9 mouse cellular contexts compared by ENCODE assay signal in the genomic region with DNA sequence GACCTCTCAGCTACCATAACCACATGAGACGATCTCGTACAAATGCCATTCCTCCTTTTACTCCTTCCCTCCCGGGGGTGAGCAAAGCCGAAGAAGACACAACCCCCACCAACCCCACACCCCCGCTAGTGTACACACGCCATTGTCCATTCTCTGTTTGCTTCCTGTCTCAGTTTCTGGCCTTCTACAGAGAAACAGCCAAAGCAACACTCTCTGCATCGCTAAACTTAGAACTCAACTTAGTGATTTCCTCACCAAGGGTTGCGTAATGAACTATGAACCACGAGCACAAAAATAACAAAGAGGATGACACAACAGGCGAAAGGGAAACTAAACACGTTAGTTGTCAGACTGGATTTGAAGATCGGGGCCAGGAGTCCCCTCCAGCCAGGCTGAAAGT. TPM values are rescaled to one million over a fixed set of nuclear protein-coding genes. Genes with fewer than 3 reads are reported as not detected.
DNase-seq lines count a peak whose midpoint lies in the region; TF ChIP-seq lines count a peak whose summit lies in the region.
"Had no signal": no experiment of that assay in that cellular context is flagged by ENCODE, and none has a peak within 500 bp of the region (broad histone marks: within the 10 kb centered on the region; RNA-seq: fewer than 3 reads in every experiment).

No protein-coding gene starts in this region.

- peak; percentile 40 for DNase-seq in adrenal gland, postnatal 10 days
- no peak for DNase-seq in adrenal gland, adult 8-10 months
- DNase-seq in urinary bladder, postnatal 14 days (ENCODE audit: low spot score), result peak; percentile 37
- no peak for DNase-seq in urinary bladder, postnatal 4 days (ENCODE audit: low spot score in 2 of 2)
- peak; percentile 24 for DNase-seq in lung, adult 2 months
- no peak for DNase-seq in left cerebral cortex, postnatal 25 days (ENCODE audit: low spot score in 2 of 2)
- no peak for DNase-seq in T-cell, adult 2 months (ENCODE audit: low spot score)
- no peak for DNase-seq in left cerebral cortex, adult 8-10 months (ENCODE audit: low spot score in 2 of 2)

- no peak for TF ChIP-seq CTCF in lung, adult 2 months (IDR thresholded peaks at IDR 0.05; ENCODE audit: insufficient read depth, low read length)

- H3K4me1 ChIP-seq in lung, adult 2 months (ENCODE audit: control insufficient read depth, insufficient read depth, low read length), result peaks cover 11% of the 10 kb centered on the region; the same call in 1 of the 2 replicates

- intact Hi-C loops in left cerebral cortex, postnatal 25 days (cut with DNase I), result no loop called here

- WGBS in lung, adult 2 months, result 7% methylated on average over 12 of the region's 12 CpGs

- TF ChIP-seq POLR2A in lung, adult 2 months (IDR thresholded peaks at IDR 0.05; ENCODE audit: borderline replicate concordance, extremely low read depth, low read depth, low read length), result no peak

- H3K4me3 ChIP-seq in lung, adult 2 months (replicated peaks; ENCODE audit: extremely low read depth, low read depth, low read length), result peak overlapping the region; percentile 35

RNA-seq across cellular contexts. Expression of gene Ifnb1, which starts 14.8 kb away (rescaled TPM):
- total RNA-seq in adrenal gland, postnatal 10 days (2021), result not detected
- not detected for total RNA-seq in adrenal gland, adult 8-10 months (2022)
- not detected in 2 replicates for polyA plus RNA-seq in lung, adult 2 months (2012; rRNA removed)
- not detected for total RNA-seq in left cerebral cortex, postnatal 25 days (2021)
- total RNA-seq in left cerebral cortex, adult 8-10 months (2022), result not detected
- polyA plus RNA-seq: embryonic facial prominence, embryonic 11.5 days had no signal

RNA-seq across cellular contexts. Expression of gene Ifna15, which starts 20.7 kb away (rescaled TPM):
- total RNA-seq in adrenal gland, postnatal 10 days (2021), result not detected
- not detected for total RNA-seq in adrenal gland, adult 8-10 months (2022)
- not detected in 2 replicates for polyA plus RNA-seq in lung, adult 2 months (2012; rRNA removed)
- not detected for total RNA-seq in left cerebral cortex, postnatal 25 days (2021)
- total RNA-seq in left cerebral cortex, adult 8-10 months (2022), result not detected
- polyA plus RNA-seq: embryonic facial prominence, embryonic 11.5 days had no signal

RNA-seq across cellular contexts. Expression of gene Ifna14, which starts 34.3 kb away (rescaled TPM):
- total RNA-seq in adrenal gland, postnatal 10 days (2021), result not detected
- not detected for total RNA-seq in adrenal gland, adult 8-10 months (2022)
- polyA plus RNA-seq in lung, adult 2 months (2012; rRNA removed), result not detected in 2 replicates
- total RNA-seq in left cerebral cortex, postnatal 25 days (2021), result not detected
- not detected for total RNA-seq in left cerebral cortex, adult 8-10 months (2022)
- polyA plus RNA-seq: embryonic facial prominence, embryonic 11.5 days had no signal

RNA-seq across cellular contexts. Expression of gene Ifna9, which starts 54.9 kb away (rescaled TPM):
- total RNA-seq in adrenal gland, postnatal 10 days (2021), result not detected
- not detected for total RNA-seq in adrenal gland, adult 8-10 months (2022)
- polyA plus RNA-seq in lung, adult 2 months (2012; rRNA removed), result not detected in 2 replicates
- total RNA-seq in left cerebral cortex, postnatal 25 days (2021), result not detected
- total RNA-seq in left cerebral cortex, adult 8-10 months (2022), result not detected
- polyA plus RNA-seq: embryonic facial prominence, embryonic 11.5 days had no signal

Comparison
In these comparisons a context has a peak if more than half of its experiments do, and no peak if none do; other contexts are left out.
1. DNase-seq: peak in adrenal gland, postnatal 10 days (single experiment), urinary bladder, postnatal 14 days (single experiment) and lung, adult 2 months (single experiment); none in adrenal gland, adult 8-10 months (single experiment), urinary bladder, postnatal 4 days (0 of 2), left cerebral cortex, postnatal 25 days (0 of 2), T-cell, adult 2 months (single experiment) and left cerebral cortex, adult 8-10 months (0 of 2).